Mouse (Mus musculus) midbrain, embryonic 13.5 days (tissue): ENCODE results near the gene Tspan10. TPM values are rescaled to one million over a fixed set of nuclear protein-coding genes. Genes with fewer than 3 reads are reported as not detected.

Experiments used
- polyA plus RNA-seq: library from polyadenylated mRNA; unstranded; fragments of >200 nt; fragmentation: Nextera tagmentation; extraction: Ambion mirVana; gene quantifications from 2 replicates; pipeline ENCODE4 v1.2.1, GENCODE M21; 2015

Gene Tspan10
- polyA plus RNA-seq, 1 experiment from 2014 or later, result not detected

Other genes with a start within 250 kb of the Tspan10 start
- gene Bahcc1, start 209.7 kb upstream of the Tspan10 start, polyA plus RNA-seq, result 17.4 and 19.5 TPM in 2 replicates
- 3,928 and 4,113 TPM in 2 replicates for gene Actg1, start 94.1 kb upstream of the Tspan10 start, polyA plus RNA-seq
- 1.9 and 2.2 TPM in 2 replicates for gene Fscn2, start 81.1 kb upstream of the Tspan10 start, polyA plus RNA-seq
- 80.9 and 81.1 TPM in 2 replicates for gene Faap100, start 63.9 kb upstream of the Tspan10 start, polyA plus RNA-seq
- 35.0 and 38.1 TPM in 2 replicates for gene Nploc4, start 4.9 kb upstream of the Tspan10 start, polyA plus RNA-seq
- gene Pde6g, start 10.9 kb downstream of the Tspan10 start, polyA plus RNA-seq, result 0.19 and 0.30 TPM in 2 replicates
- 10.6 and 12.5 TPM in 2 replicates for gene Oxld1, start 15.4 kb downstream of the Tspan10 start, polyA plus RNA-seq
- 26.1 and 28.7 TPM in 2 replicates for gene Ccdc137, start 15.5 kb downstream of the Tspan10 start, polyA plus RNA-seq
- gene Arl16, start 25.0 kb downstream of the Tspan10 start, polyA plus RNA-seq, result 64.7 and 67.8 TPM in 2 replicates
- gene Mrpl12, start 42.0 kb downstream of the Tspan10 start, polyA plus RNA-seq, result 111 and 113 TPM in 2 replicates
- gene Slc25a10, start 49.2 kb downstream of the Tspan10 start, polyA plus RNA-seq, result 28.2 and 29.2 TPM in 2 replicates
- 0.20 and 0.32 TPM in 2 replicates for gene Gcgr, start 88.1 kb downstream of the Tspan10 start, polyA plus RNA-seq
- gene Mcrip1, start 107.1 kb downstream of the Tspan10 start, polyA plus RNA-seq, result 240 and 242 TPM in 2 replicates
- not detected in 2 replicates for gene Ppp1r27, start 108.5 kb downstream of the Tspan10 start, polyA plus RNA-seq
- 279 and 297 TPM in 2 replicates for gene P4hb, start 130.6 kb downstream of the Tspan10 start, polyA plus RNA-seq
- 452 and 461 TPM in 2 replicates for gene Arhgdia, start 139.0 kb downstream of the Tspan10 start, polyA plus RNA-seq
- gene Alyref, start 155.7 kb downstream of the Tspan10 start, polyA plus RNA-seq, result 303 and 358 TPM in 2 replicates
- gene Anapc11, start 155.8 kb downstream of the Tspan10 start, polyA plus RNA-seq, result 180 and 183 TPM in 2 replicates
- 0.54 and 0.95 TPM in 2 replicates for gene Npb, start 165.8 kb downstream of the Tspan10 start, polyA plus RNA-seq
- gene Pcyt2, start 175.3 kb downstream of the Tspan10 start, polyA plus RNA-seq, result 167 TPM in 2 replicates
- 42.7 and 51.3 TPM in 2 replicates for gene Sirt7, start 182.6 kb downstream of the Tspan10 start, polyA plus RNA-seq
- gene Mafg, start 191.0 kb downstream of the Tspan10 start, polyA plus RNA-seq, result 24.4 and 31.2 TPM in 2 replicates
- gene Pycr1, start 201.1 kb downstream of the Tspan10 start, polyA plus RNA-seq, result 23.2 and 25.0 TPM in 2 replicates
- gene Myadml2, start 205.5 kb downstream of the Tspan10 start, polyA plus RNA-seq, result 0.78 and 0.84 TPM in 2 replicates
- 0.46 and 0.65 TPM in 2 replicates for gene Notum, start 218.5 kb downstream of the Tspan10 start, polyA plus RNA-seq
- gene Aspscr1, start 230.3 kb downstream of the Tspan10 start, polyA plus RNA-seq, result 149 and 154 TPM in 2 replicates